Mouse (Mus musculus): ENCODE data around the gene Acot12. TPM values are rescaled to one million over a fixed set of nuclear protein-coding genes. Genes with fewer than 3 reads are reported as not detected.
A peak's percentile ranks its signal among the peaks of the same experiment; 100 is the strongest.

Acot12 gene
- polyA plus RNA-seq, 1 experiment from 2014 or later, result not detected

GRCm38 (mm10) chr13:91796003-91796402 is 54.7 kb downstream of the Acot12 start:
- Histone ChIP-seq H3K9me3 (ENCODE audit: control insufficient read depth, low read length) (no peaks in the 10 kb centered on the region), H3K4me1 (ENCODE audit: control insufficient read depth, insufficient read depth, low read length) (no peaks in the 10 kb centered on the region), H3K27me3 (ENCODE audit: control insufficient read depth, insufficient read depth, low read length) (no peaks in the 10 kb centered on the region), H3K36me3 (ENCODE audit: control insufficient read depth, insufficient read depth, low read length) (peaks cover 2% of the 10 kb centered on the region; the same call in 1 of the 2 replicates), H3K27ac (replicated peaks; ENCODE audit: low read depth, low read length) (no peak overlapping the region), H3K4me3 (ENCODE audit: low read depth, low read length) (no peak overlapping the region), H3K9ac (ENCODE audit: low read length) (no peak overlapping the region), H3K4me2 (ENCODE audit: low read depth, severe bottlenecking) (no peak overlapping the region)
- no peak for DNase-seq (ENCODE audit: low spot score)
- 94% methylated on average over 6 of the region's 6 CpGs for WGBS
- ATAC-seq (ENCODE audit: insufficient number of reproducible peaks, low FRiP score, low TSS enrichment, low read depth), result no peak

GRCm38 (mm10) chr13:91796916-91797315 is 55.6 kb downstream of the Acot12 start:
- ATAC-seq (ENCODE audit: insufficient number of reproducible peaks, low FRiP score, low TSS enrichment, low read depth), result no peak
- Histone ChIP-seq H3K4me1 (ENCODE audit: control insufficient read depth, insufficient read depth, low read length) (no peaks in the 10 kb centered on the region), H3K36me3 (ENCODE audit: control insufficient read depth, insufficient read depth, low read length) (peaks cover 2% of the 10 kb centered on the region; the same call in 1 of the 2 replicates), H3K4me2 (ENCODE audit: low read depth, severe bottlenecking) (no peak overlapping the region), H3K9me3 (ENCODE audit: control insufficient read depth, low read length) (no peaks in the 10 kb centered on the region), H3K4me3 (ENCODE audit: low read depth, low read length) (no peak overlapping the region), H3K27me3 (ENCODE audit: control insufficient read depth, insufficient read depth, low read length) (no peaks in the 10 kb centered on the region), H3K27ac (replicated peaks; ENCODE audit: low read depth, low read length) (no peak overlapping the region), H3K9ac (ENCODE audit: low read length) (no peak overlapping the region)
- DNase-seq (ENCODE audit: low spot score), result no peak
- WGBS, result 91% methylated on average over 6 of the region's 6 CpGs

- H3K27ac ChIP-seq (replicated peaks; ENCODE audit: low read depth, low read length), result no peak overlapping the region
- WGBS, result 93% methylated on average over 10 of the region's 10 CpGs
Observed at GRCm38 (mm10) chr13:91797442-91797841, 56.1 kb downstream of the Acot12 start.

GRCm38 (mm10) chr13:91801726-91802125 is 60.4 kb downstream of the Acot12 start:
- H3K27ac ChIP-seq (replicated peaks; ENCODE audit: low read depth, low read length), result no peak overlapping the region
- WGBS, result 86% methylated on average over 5 of the region's 5 CpGs
- H3K27me3 ChIP-seq (ENCODE audit: control insufficient read depth, insufficient read depth, low read length), result no peaks in the 10 kb centered on the region
- no peak overlapping the region for H3K9ac ChIP-seq (ENCODE audit: low read length)
- H3K4me2 ChIP-seq (ENCODE audit: low read depth, severe bottlenecking), result no peak overlapping the region
- no peak for DNase-seq (ENCODE audit: low spot score)
- H3K9me3 ChIP-seq (ENCODE audit: control insufficient read depth, low read length), result no peaks in the 10 kb centered on the region
- no peaks in the 10 kb centered on the region for H3K4me1 ChIP-seq (ENCODE audit: control insufficient read depth, insufficient read depth, low read length)
- H3K4me3 ChIP-seq (ENCODE audit: low read depth, low read length), result no peak overlapping the region
- peaks cover 9% of the 10 kb centered on the region for H3K36me3 ChIP-seq (ENCODE audit: control insufficient read depth, insufficient read depth, low read length)
- ATAC-seq (ENCODE audit: insufficient number of reproducible peaks, low FRiP score, low TSS enrichment, low read depth), result no peak

More at GRCm38 (mm10) chr13:91797442-91797841, 56.1 kb downstream of the Acot12 start:
- no peak for ATAC-seq (ENCODE audit: insufficient number of reproducible peaks, low FRiP score, low TSS enrichment, low read depth)
- H3K4me2 ChIP-seq (ENCODE audit: low read depth, severe bottlenecking), result no peak overlapping the region
- no peak overlapping the region for H3K4me3 ChIP-seq (ENCODE audit: low read depth, low read length)
- no peaks in the 10 kb centered on the region for H3K27me3 ChIP-seq (ENCODE audit: control insufficient read depth, insufficient read depth, low read length)
- DNase-seq (ENCODE audit: low spot score), result no peak
- peaks cover 2% of the 10 kb centered on the region; the same call in 1 of the 2 replicates for H3K36me3 ChIP-seq (ENCODE audit: control insufficient read depth, insufficient read depth, low read length)
- H3K4me1 ChIP-seq (ENCODE audit: control insufficient read depth, insufficient read depth, low read length), result no peaks in the 10 kb centered on the region
- H3K9me3 ChIP-seq (ENCODE audit: control insufficient read depth, low read length), result no peaks in the 10 kb centered on the region
- no peak overlapping the region for H3K9ac ChIP-seq (ENCODE audit: low read length)

GRCm38 (mm10) chr13:91807155-91807839 is 66.0 kb downstream of the Acot12 start, which contains the start of gene Zcchc9:
Gene Zcchc9, minus strand, starts transcription at chr13:91807705.
- H3K9me3 ChIP-seq (ENCODE audit: control insufficient read depth, low read length), result no peaks in the 10 kb centered on the region
- ATAC-seq (ENCODE audit: insufficient number of reproducible peaks, low FRiP score, low TSS enrichment, low read depth) (peak; percentile 96), DNase-seq (ENCODE audit: low spot score) (peak; percentile 93)
- peaks cover 7% of the 10 kb centered on the region for H3K36me3 ChIP-seq (ENCODE audit: control insufficient read depth, insufficient read depth, low read length)
- H3K4me2 ChIP-seq (ENCODE audit: low read depth, severe bottlenecking), result peak within 1 kb of the TSS; percentile 49
- H3K4me3 ChIP-seq (ENCODE audit: low read depth, low read length), result peak within 1 kb of the TSS; percentile 92
- H3K9ac ChIP-seq (ENCODE audit: low read length), result peak within 1 kb of the TSS; percentile 97
- H3K27ac ChIP-seq (replicated peaks; ENCODE audit: low read depth, low read length), result peak within 1 kb of the TSS; percentile 74
- H3K4me1 ChIP-seq (ENCODE audit: control insufficient read depth, insufficient read depth, low read length), result peaks cover 3% of the 10 kb centered on the region; the same call in 1 of the 2 replicates
- H3K27me3 ChIP-seq (ENCODE audit: control insufficient read depth, insufficient read depth, low read length), result no peaks in the 10 kb centered on the region
- WGBS, result under 1% methylated on average over 50 of the region's 50 CpGs

GRCm38 (mm10) chr13:91807874-91808575 is 66.7 kb downstream of the Acot12 start:
- H3K36me3 ChIP-seq (ENCODE audit: control insufficient read depth, insufficient read depth, low read length), result peaks cover 7% of the 10 kb centered on the region
- peak overlapping the region; percentile 49 for H3K4me2 ChIP-seq (ENCODE audit: low read depth, severe bottlenecking)
- no peak for DNase-seq (ENCODE audit: low spot score)
- WGBS, result 37% methylated on average over 20 of the region's 20 CpGs
- H3K27me3 ChIP-seq (ENCODE audit: control insufficient read depth, insufficient read depth, low read length), result no peaks in the 10 kb centered on the region
- peak overlapping the region; percentile 97 for H3K9ac ChIP-seq (ENCODE audit: low read length)
- peaks cover 3% of the 10 kb centered on the region; the same call in 1 of the 2 replicates for H3K4me1 ChIP-seq (ENCODE audit: control insufficient read depth, insufficient read depth, low read length)
- peak overlapping the region; percentile 74 for H3K27ac ChIP-seq (replicated peaks; ENCODE audit: low read depth, low read length)
- H3K4me3 ChIP-seq (ENCODE audit: low read depth, low read length), result peak overlapping the region; percentile 92
- H3K9me3 ChIP-seq (ENCODE audit: control insufficient read depth, low read length), result no peaks in the 10 kb centered on the region
- no peak for ATAC-seq (ENCODE audit: insufficient number of reproducible peaks, low FRiP score, low TSS enrichment, low read depth)

GRCm38 (mm10) chr13:91809476-91809875 is 68.2 kb downstream of the Acot12 start:
- Histone ChIP-seq H3K27me3 (ENCODE audit: control insufficient read depth, insufficient read depth, low read length) (no peaks in the 10 kb centered on the region), H3K36me3 (ENCODE audit: control insufficient read depth, insufficient read depth, low read length) (peaks cover 5% of the 10 kb centered on the region), H3K9ac (ENCODE audit: low read length) (no peak overlapping the region), H3K4me1 (ENCODE audit: control insufficient read depth, insufficient read depth, low read length) (peaks cover 3% of the 10 kb centered on the region; the same call in 1 of the 2 replicates), H3K27ac (replicated peaks; ENCODE audit: low read depth, low read length) (no peak overlapping the region), H3K4me3 (ENCODE audit: low read depth, low read length) (no peak overlapping the region), H3K4me2 (ENCODE audit: low read depth, severe bottlenecking) (no peak overlapping the region), H3K9me3 (ENCODE audit: control insufficient read depth, low read length) (no peaks in the 10 kb centered on the region)
- ATAC-seq (ENCODE audit: insufficient number of reproducible peaks, low FRiP score, low TSS enrichment, low read depth) (no peak), DNase-seq (ENCODE audit: low spot score) (no peak)
- 35% methylated on average over 2 of the region's 2 CpGs for WGBS

- no peak overlapping the region for H3K9ac ChIP-seq (ENCODE audit: low read length)
- H3K27me3 ChIP-seq (ENCODE audit: control insufficient read depth, insufficient read depth, low read length), result no peaks in the 10 kb centered on the region
- ATAC-seq (ENCODE audit: insufficient number of reproducible peaks, low FRiP score, low TSS enrichment, low read depth) (no peak), DNase-seq (ENCODE audit: low spot score) (no peak)
- H3K4me2 ChIP-seq (ENCODE audit: low read depth, severe bottlenecking), result no peak overlapping the region
- 90% methylated on average over 5 of the region's 5 CpGs for WGBS
- H3K36me3 ChIP-seq (ENCODE audit: control insufficient read depth, insufficient read depth, low read length), result no peaks in the 10 kb centered on the region
- H3K27ac ChIP-seq (replicated peaks; ENCODE audit: low read depth, low read length), result no peak overlapping the region
- H3K4me1 ChIP-seq (ENCODE audit: control insufficient read depth, insufficient read depth, low read length), result no peaks in the 10 kb centered on the region
- H3K4me3 ChIP-seq (ENCODE audit: low read depth, low read length), result no peak overlapping the region
- no peaks in the 10 kb centered on the region for H3K9me3 ChIP-seq (ENCODE audit: control insufficient read depth, low read length)
Observed at GRCm38 (mm10) chr13:91814670-91815069, 73.4 kb downstream of the Acot12 start.
